Mouse (Mus musculus) small intestine, adult 2 months (tissue): Measurements from ENCODE around the gene Bin2.

Experiments
- CTCF ChIP-seq: fragments of 200-500 bp; IDR thresholded peaks from 2 replicates; pipeline ENCODE4 v1.5.1; 2012; ENCODE audit warnings: low read depth, mild to moderate bottlenecking, control low read depth, inconsistent platforms, low read length, moderate library complexity, mixed read lengths; ENCODE audit not compliant: insufficient replicate concordance, insufficient read length; ENCODE audit errors: extremely low read depth
- POLR2A ChIP-seq: fragments of 200-500 bp; IDR thresholded peaks from 2 replicates; pipeline ENCODE4 v1.6.1; 2012; ENCODE audit warnings: low read depth, mild to moderate bottlenecking, control low read depth, inconsistent platforms, low read length, moderate library complexity

DNA sequence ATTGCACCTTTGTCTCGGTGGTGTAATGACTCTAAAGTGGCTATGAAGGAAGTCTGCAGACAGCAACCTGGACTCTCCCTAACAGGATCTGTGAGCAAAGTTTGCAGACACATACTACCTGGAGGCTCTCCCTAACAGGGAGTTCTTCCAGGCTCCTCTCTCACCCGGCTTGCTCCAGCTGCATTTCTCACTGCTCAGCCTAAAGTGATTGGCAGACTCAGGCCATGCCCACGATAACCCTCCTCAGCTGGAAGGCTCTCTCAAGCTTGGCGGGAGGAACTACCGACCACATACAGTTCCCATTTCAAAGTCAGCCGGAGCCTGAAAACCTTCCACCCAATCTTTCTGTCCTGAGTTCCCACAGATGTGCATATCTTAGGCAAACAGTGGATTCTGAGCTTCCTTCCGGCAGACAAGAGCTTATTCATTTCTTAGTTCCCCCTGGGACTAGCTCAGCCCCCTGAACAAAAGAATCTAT is 3.1 kb downstream of the Bin2 start:
- TF ChIP-seq POLR2A (0 out of 2 replicates have a peak, but pooled peaks have one; percentile 21), CTCF (no peak)
